Mouse (Mus musculus) liver, postnatal 0 days (tissue): ENCODE measurements at regions not wholly inside any gene's neighbourhood (a gene's known extent, or its start where the extent isn't known, plus 50 kb on each side); places are given as distances from the start of the nearest gene placed in this dataset.

ENCODE experiments used
- CTCF ChIP-seq: sonication (generic); IDR thresholded peaks from 2 replicates; pipeline ENCODE4 v1.5.1; 2016; ENCODE audit warnings: antibody characterized with exemption, low read depth
- EP300 ChIP-seq: IDR thresholded peaks from 2 replicates; pipeline ENCODE4 v1.6.1; 2016; ENCODE audit warnings: antibody characterized with exemption, low read depth, mild to moderate bottlenecking

- no peak for TF ChIP-seq CTCF
- no peak for TF ChIP-seq EP300
Observed at GRCm38 (mm10) chr14:100880103-100880502, 320.0 kb downstream of the Prr30 start.
